Mouse (Mus musculus) telencephalon, adult 2 months (tissue): ENCODE results near the gene Chd1l.

Experiments used
- DNase-seq: peaks from one replicate; pipeline ENCODE4 v3.0.0-alpha.2; 2011; ENCODE audit warnings: low read depth, low spot score

Gene Chd1l

GRCm38 (mm10) chr3:97524835-97525234 lies 85.2 kb downstream of the Chd1l start:
- DNase-seq, result no peak

GRCm38 (mm10) chr3:97521946-97522731 lies 87.9 kb downstream of the Chd1l start:
- peak; percentile 94 for DNase-seq

GRCm38 (mm10) chr3:97519883-97520282 lies 90.1 kb downstream of the Chd1l start:
- no peak for DNase-seq

GRCm38 (mm10) chr3:97512296-97512695 lies 97.7 kb downstream of the Chd1l start:
- DNase-seq, result no peak
